Mouse (Mus musculus): ENCODE data around the gene Nr4a1. TPM values are rescaled to one million over a fixed set of nuclear protein-coding genes. Genes with fewer than 3 reads are reported as not detected.

The Nr4a1 gene
- total and polyA plus RNA-seq, 2 experiments from 2014 or later, result 8.6 to 56.0 TPM

GRCm38 (mm10) chr15:101312006-101312405, 57.9 kb downstream of the Nr4a1 start:
- H3K9me3 ChIP-seq (replicated peaks; ENCODE audit: control insufficient read depth, low read length), result no peaks in the 10 kb centered on the region
- DNase-seq (ENCODE audit: low spot score) (no peak), ATAC-seq (ENCODE audit: insufficient read depth, low read depth) (no peak)
- no peak overlapping the region for H3K27ac ChIP-seq (ENCODE audit: low read depth)
- no peaks in the 10 kb centered on the region for H3K27me3 ChIP-seq (ENCODE audit: control insufficient read depth, insufficient read depth, low read length)
- no peak overlapping the region for H3K9ac ChIP-seq (replicated peaks; ENCODE audit: low read depth, low read length)
- no peak overlapping the region for H3K4me2 ChIP-seq (ENCODE audit: low read depth, low read length)
- WGBS, result 69% methylated on average over 6 of the region's 6 CpGs
- no peak overlapping the region for H3K4me3 ChIP-seq (ENCODE audit: low read depth, low read length)
- no peaks in the 10 kb centered on the region for H3K36me3 ChIP-seq (replicated peaks; ENCODE audit: control insufficient read depth, insufficient read depth, low read length)
- H3K4me1 ChIP-seq (ENCODE audit: control insufficient read depth, insufficient read depth), result 0 out of 2 replicates have a peak, but pooled peaks cover 4% of the 10 kb centered on the region
- no peak for TF ChIP-seq EP300 (IDR thresholded peaks at IDR 0.05; ENCODE audit: low read depth)

- Histone ChIP-seq H3K4me1 (ENCODE audit: control insufficient read depth, insufficient read depth) (peaks cover 12% of the 10 kb centered on the region; the same call in 1 of the 2 replicates), H3K9me3 (replicated peaks; ENCODE audit: control insufficient read depth, low read length) (no peaks in the 10 kb centered on the region), H3K4me3 (ENCODE audit: low read depth, low read length) (no peak overlapping the region), H3K27me3 (ENCODE audit: control insufficient read depth, insufficient read depth, low read length) (no peaks in the 10 kb centered on the region), H3K36me3 (replicated peaks; ENCODE audit: control insufficient read depth, insufficient read depth, low read length) (no peaks in the 10 kb centered on the region), H3K4me2 (ENCODE audit: low read depth, low read length) (no peak overlapping the region), H3K9ac (replicated peaks; ENCODE audit: low read depth, low read length) (no peak overlapping the region), H3K27ac (ENCODE audit: low read depth) (no peak overlapping the region)
- DNase-seq (ENCODE audit: low spot score), result no peak
- 81% methylated on average over 4 of the region's 4 CpGs for WGBS
- TF ChIP-seq CTCF (IDR thresholded peaks at IDR 0.05; ENCODE audit: low read depth), result no peak
- no peak for TF ChIP-seq EP300 (IDR thresholded peaks at IDR 0.05; ENCODE audit: low read depth)
- no peak for ATAC-seq (ENCODE audit: insufficient read depth, low read depth)
Measured at GRCm38 (mm10) chr15:101315378-101315777, 61.3 kb downstream of the Nr4a1 start.

- H3K4me2 ChIP-seq (ENCODE audit: low read depth, low read length), result peak overlapping the region; percentile 57
- H3K27ac ChIP-seq (ENCODE audit: low read depth), result no peak overlapping the region
- H3K9ac ChIP-seq (replicated peaks; ENCODE audit: low read depth, low read length), result no peak overlapping the region
- peaks cover 14% of the 10 kb centered on the region; the same call in 1 of the 2 replicates for H3K4me1 ChIP-seq (ENCODE audit: control insufficient read depth, insufficient read depth)
- DNase-seq (ENCODE audit: low spot score) (peak; percentile 88), ATAC-seq (ENCODE audit: insufficient read depth, low read depth) (peak; percentile 79)
- peak overlapping the region; percentile 33 for H3K4me3 ChIP-seq (ENCODE audit: low read depth, low read length)
- H3K9me3 ChIP-seq (replicated peaks; ENCODE audit: control insufficient read depth, low read length), result no peaks in the 10 kb centered on the region
- no peaks in the 10 kb centered on the region for H3K36me3 ChIP-seq (replicated peaks; ENCODE audit: control insufficient read depth, insufficient read depth, low read length)
- TF ChIP-seq CTCF (IDR thresholded peaks at IDR 0.05; ENCODE audit: low read depth) (peak; percentile 96), EP300 (IDR thresholded peaks at IDR 0.05; ENCODE audit: low read depth) (peak; percentile 36; the same call in 1 of the 2 replicates)
- H3K27me3 ChIP-seq (ENCODE audit: control insufficient read depth, insufficient read depth, low read length), result no peaks in the 10 kb centered on the region
- WGBS, result 2% methylated on average over 11 of the region's 11 CpGs
Measured at GRCm38 (mm10) chr15:101315832-101316231, 61.8 kb downstream of the Nr4a1 start.

- no peak for DNase-seq (ENCODE audit: low spot score)
- Histone ChIP-seq H3K27me3 (ENCODE audit: control insufficient read depth, insufficient read depth, low read length) (no peaks in the 10 kb centered on the region), H3K27ac (ENCODE audit: low read depth) (no peak overlapping the region), H3K9me3 (replicated peaks; ENCODE audit: control insufficient read depth, low read length) (no peaks in the 10 kb centered on the region), H3K9ac (replicated peaks; ENCODE audit: low read depth, low read length) (no peak overlapping the region), H3K4me2 (ENCODE audit: low read depth, low read length) (peak overlapping the region; percentile 57), H3K4me1 (ENCODE audit: control insufficient read depth, insufficient read depth) (peaks cover 17% of the 10 kb centered on the region; the same call in 1 of the 2 replicates), H3K4me3 (ENCODE audit: low read depth, low read length) (peak overlapping the region; percentile 33), H3K36me3 (replicated peaks; ENCODE audit: control insufficient read depth, insufficient read depth, low read length) (no peaks in the 10 kb centered on the region)
- WGBS, result 49% methylated on average over 13 of the region's 13 CpGs
- TF ChIP-seq CTCF (IDR thresholded peaks at IDR 0.05; ENCODE audit: low read depth), result no peak
- no peak for TF ChIP-seq EP300 (IDR thresholded peaks at IDR 0.05; ENCODE audit: low read depth)
- no peak for ATAC-seq (ENCODE audit: insufficient read depth, low read depth)
Measured at GRCm38 (mm10) chr15:101316279-101316912, 62.3 kb downstream of the Nr4a1 start.

GRCm38 (mm10) chr15:101316913-101317813, 63.1 kb downstream of the Nr4a1 start:
- TF ChIP-seq EP300 (IDR thresholded peaks at IDR 0.05; ENCODE audit: low read depth) (no peak), CTCF (IDR thresholded peaks at IDR 0.05; ENCODE audit: low read depth) (no peak)
- no peaks in the 10 kb centered on the region for H3K9me3 ChIP-seq (replicated peaks; ENCODE audit: control insufficient read depth, low read length)
- peaks cover 17% of the 10 kb centered on the region; the same call in 1 of the 2 replicates for H3K4me1 ChIP-seq (ENCODE audit: control insufficient read depth, insufficient read depth)
- no peaks in the 10 kb centered on the region for H3K36me3 ChIP-seq (replicated peaks; ENCODE audit: control insufficient read depth, insufficient read depth, low read length)
- no peak overlapping the region for H3K9ac ChIP-seq (replicated peaks; ENCODE audit: low read depth, low read length)
- no peaks in the 10 kb centered on the region for H3K27me3 ChIP-seq (ENCODE audit: control insufficient read depth, insufficient read depth, low read length)
- DNase-seq (ENCODE audit: low spot score) (no peak), ATAC-seq (ENCODE audit: insufficient read depth, low read depth) (no peak)
- no peak overlapping the region for H3K4me2 ChIP-seq (ENCODE audit: low read depth, low read length)
- H3K4me3 ChIP-seq (ENCODE audit: low read depth, low read length), result no peak overlapping the region
- H3K27ac ChIP-seq (ENCODE audit: low read depth), result peak overlapping the region; percentile 20; the same call in 1 of the 2 replicates
- 53% methylated on average over 18 of the region's 18 CpGs for WGBS

Measured in heart, postnatal 0 days (tissue).